In the genomic region with DNA sequence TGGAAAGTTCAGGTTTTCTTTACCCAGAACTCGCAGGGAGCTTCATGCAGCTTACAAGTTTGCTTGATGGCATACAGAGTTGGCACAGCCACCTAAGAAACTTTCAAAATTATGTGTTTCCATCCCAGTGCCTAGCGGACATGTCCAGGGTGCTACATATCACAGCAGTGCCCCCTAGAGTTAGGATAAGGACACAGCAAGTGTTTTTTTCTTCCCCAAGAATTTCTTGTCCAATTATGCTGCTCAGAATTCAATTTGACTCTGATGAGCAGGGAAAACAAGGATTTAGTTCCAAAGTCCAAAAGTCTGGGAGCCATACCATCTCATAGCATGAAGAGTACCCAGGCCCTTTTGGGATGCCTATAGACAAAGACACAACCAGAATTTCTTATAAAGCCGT, we compare ENCODE assay signal across 12 mouse cellular contexts. TPM values are rescaled to one million over a fixed set of nuclear protein-coding genes. Genes with fewer than 3 reads are reported as not detected.
DNase-seq lines count a peak whose midpoint lies in the region; ATAC-seq and TF ChIP-seq lines count a peak whose summit lies in the region.
"Had no signal": no experiment of that assay in that cellular context is flagged by ENCODE, and none has a peak within 500 bp of the region (broad histone marks: within the 10 kb centered on the region; RNA-seq: fewer than 3 reads in every experiment).

No protein-coding gene starts in this region.

- no peak overlapping the region for H3K27ac ChIP-seq in neural tube, embryonic 15.5 days (replicated peaks)
- H3K27ac ChIP-seq in heart, embryonic 10.5 days: no peak overlapping the region
- H3K27ac ChIP-seq: embryonic facial prominence, embryonic 12.5 days; intestine, embryonic 15.5 days; liver, embryonic 13.5 days had no signal

- peaks cover 11% of the 10 kb centered on the region for H3K4me1 ChIP-seq in E14TG2a.4 (replicated peaks; ENCODE audit: low read depth, low read length)
- H3K4me1 ChIP-seq in neural tube, embryonic 15.5 days: peaks cover 7% of the 10 kb centered on the region
- H3K4me1 ChIP-seq in heart, embryonic 10.5 days: peaks cover 10% of the 10 kb centered on the region; the same call in 1 of the 2 replicates
- H3K4me1 ChIP-seq: intestine, embryonic 15.5 days; liver, embryonic 13.5 days had no signal

- no peaks in the 10 kb centered on the region for H3K9me3 ChIP-seq in E14TG2a.4 (ENCODE audit: low read length)
- no peaks in the 10 kb centered on the region for H3K9me3 ChIP-seq in neural tube, embryonic 15.5 days (replicated peaks)
- H3K9me3 ChIP-seq in heart, embryonic 10.5 days: no peaks in the 10 kb centered on the region
- H3K9me3 ChIP-seq: embryonic facial prominence, embryonic 12.5 days; intestine, embryonic 15.5 days; liver, embryonic 13.5 days had no signal

- 83% methylated on average over 3 of the region's 3 CpGs for WGBS in neural tube, embryonic 15.5 days
- WGBS in heart, embryonic 10.5 days: 81% methylated on average over 3 of the region's 3 CpGs

- TF ChIP-seq CTCF in E14TG2a.4 (conservative IDR thresholded peaks at IDR 0.05; ENCODE audit: low read length): peak; percentile 63

- H3K4me3 ChIP-seq in E14TG2a.4 (replicated peaks; ENCODE audit: low read length): no peak overlapping the region
- H3K4me3 ChIP-seq in neural tube, embryonic 15.5 days (replicated peaks): no peak overlapping the region
- H3K4me3 ChIP-seq in heart, embryonic 10.5 days: no peak overlapping the region
- H3K4me3 ChIP-seq: embryonic facial prominence, embryonic 12.5 days; intestine, embryonic 15.5 days; liver, embryonic 13.5 days had no signal

- DNase-seq in cerebellum, postnatal 10 days: peak; percentile 52 to 68
- peak; percentile 44 for DNase-seq in layer of hippocampus, adult 9-11 months
- DNase-seq in layer of hippocampus, adult 8-10 months (ENCODE audit: low spot score in 2 of 2): no peak
- DNase-seq in embryo, embryonic 11 days: peak; percentile 65
- DNase-seq in heart, embryonic 10.5 days (ENCODE audit: low spot score): no peak
- DNase-seq: liver, embryonic 13.5 days had no signal

- ATAC-seq in cerebellum, adult (ENCODE audit: insufficient number of reproducible peaks, low FRiP score, low TSS enrichment): no peak
- no peak for ATAC-seq in neural tube, embryonic 15.5 days (ENCODE audit: low FRiP score)
- ATAC-seq: intestine, embryonic 15.5 days had no signal

- peaks cover 43% of the 10 kb centered on the region for H3K27me3 ChIP-seq in E14TG2a.4 (ENCODE audit: insufficient read depth, low read length)
- peaks cover 4% of the 10 kb centered on the region; the same call in 1 of the 2 replicates for H3K27me3 ChIP-seq in neural tube, embryonic 15.5 days (replicated peaks)
- H3K27me3 ChIP-seq in heart, embryonic 10.5 days (ENCODE audit: insufficient read depth, poor library complexity, severe bottlenecking): peaks cover 38% of the 10 kb centered on the region
- H3K27me3 ChIP-seq: embryonic facial prominence, embryonic 12.5 days; intestine, embryonic 15.5 days; liver, embryonic 13.5 days had no signal

- no peak overlapping the region for H3K4me2 ChIP-seq in neural tube, embryonic 15.5 days
- H3K4me2 ChIP-seq: embryonic facial prominence, embryonic 12.5 days; intestine, embryonic 15.5 days; liver, embryonic 13.5 days had no signal

- no peaks in the 10 kb centered on the region for H3K36me3 ChIP-seq in E14TG2a.4 (ENCODE audit: insufficient read depth, low read length)
- no peaks in the 10 kb centered on the region for H3K36me3 ChIP-seq in neural tube, embryonic 15.5 days
- H3K36me3 ChIP-seq in heart, embryonic 10.5 days: no peaks in the 10 kb centered on the region; the same call in 1 of the 2 replicates
- H3K36me3 ChIP-seq: embryonic facial prominence, embryonic 12.5 days; intestine, embryonic 15.5 days; liver, embryonic 13.5 days had no signal

- H3K9ac ChIP-seq in neural tube, embryonic 15.5 days (replicated peaks): no peak overlapping the region
- H3K9ac ChIP-seq: embryonic facial prominence, embryonic 12.5 days; intestine, embryonic 15.5 days; liver, embryonic 13.5 days had no signal

RNA-seq across cellular contexts. Expression of a gene that starts 43.8 kb away (rescaled TPM):
- total RNA-seq in layer of hippocampus, adult 8-10 months (2022): under 1 TPM; 0.12 to 0.25 (median 0.23) TPM
- polyA plus RNA-seq in neural tube, embryonic 15.5 days (2015; fragmentation: Nextera tagmentation; extraction: Ambion mirVana): 0.63 and 0.65 TPM in 2 replicates
- polyA plus RNA-seq in heart, embryonic 10.5 days (2016; fragmentation: Nextera tagmentation; extraction: Ambion mirVana): 3.4 and 11.9 TPM in 2 replicates
- total RNA-seq: neutrophil, adult 5-6 weeks had no signal

RNA-seq across cellular contexts. Expression of a gene that starts 50.9 kb away (rescaled TPM):
- 1 to 10 TPM; 2.0 to 5.0 (median 3.6) TPM for total RNA-seq in layer of hippocampus, adult 8-10 months (2022)
- 20.8 and 25.5 TPM in 2 replicates for polyA plus RNA-seq in neural tube, embryonic 15.5 days (2015; fragmentation: Nextera tagmentation; extraction: Ambion mirVana)
- polyA plus RNA-seq in heart, embryonic 10.5 days (2016; fragmentation: Nextera tagmentation; extraction: Ambion mirVana): 25.1 and 31.6 TPM in 2 replicates

RNA-seq across cellular contexts. Expression of a gene that starts 59.1 kb away (rescaled TPM):
- not detected for total RNA-seq in layer of hippocampus, adult 8-10 months (2022)
- polyA plus RNA-seq in neural tube, embryonic 15.5 days (2015; fragmentation: Nextera tagmentation; extraction: Ambion mirVana): 0.06 and 0.65 TPM in 2 replicates
- 0.87 and 19.6 TPM in 2 replicates for polyA plus RNA-seq in heart, embryonic 10.5 days (2016; fragmentation: Nextera tagmentation; extraction: Ambion mirVana)
- total RNA-seq: neutrophil, adult 5-6 weeks had no signal
- polyA plus RNA-seq: embryonic facial prominence, embryonic 12.5 days had no signal

Comparison
In these comparisons a context has a peak if more than half of its experiments do, and no peak if none do; other contexts are left out.
1. DNase-seq: peak in cerebellum, postnatal 10 days (2 of 2), layer of hippocampus, adult 9-11 months (single experiment) and embryo, embryonic 11 days (single experiment); none in layer of hippocampus, adult 8-10 months (0 of 2) and heart, embryonic 10.5 days (single experiment).